Mouse (Mus musculus): Measurements from ENCODE around the gene Myo9b. TPM values are rescaled to one million over a fixed set of nuclear protein-coding genes. Genes with fewer than 3 reads are reported as not detected.
A peak's percentile ranks its signal among the peaks of the same experiment; 100 is the strongest.
"Not testable (repeated sequence)": the region's sequence is repeated elsewhere in the genome, so short reads cannot be mapped to it uniquely, and the experiment has no call there.

Gene Myo9b
- polyA plus RNA-seq, 1 experiment from 2014 or later, result 11.6 TPM

GRCm38 (mm10) chr8:71324848-71325247, 52.3 kb downstream of the Myo9b start:
- peaks cover 25% of the 10 kb centered on the region for H3K36me3 ChIP-seq (ENCODE audit: control insufficient read depth, insufficient read depth, low read length)
- no peak for ATAC-seq
- WGBS, result 89% methylated on average over 1 of the region's 1 CpGs
- no peak overlapping the region for H3K4me2 ChIP-seq (ENCODE audit: low read depth, low read length)
- no peak overlapping the region for H3K9ac ChIP-seq (ENCODE audit: low read depth, low read length)
- no peaks in the 10 kb centered on the region for H3K27me3 ChIP-seq (replicated peaks; ENCODE audit: control insufficient read depth, insufficient read depth, low read length)
- H3K4me1 ChIP-seq (ENCODE audit: control insufficient read depth, insufficient read depth, low read length), result 0 out of 2 replicates have a peak, but pooled peaks cover 2% of the 10 kb centered on the region
- no peak overlapping the region for H3K27ac ChIP-seq (ENCODE audit: low read length)
- H3K4me3 ChIP-seq (ENCODE audit: low read length), result no peak overlapping the region
- no peaks in the 10 kb centered on the region for H3K9me3 ChIP-seq (ENCODE audit: control insufficient read depth, low read length)

GRCm38 (mm10) chr8:71337834-71338233, 65.3 kb downstream of the Myo9b start:
- H3K9ac ChIP-seq (ENCODE audit: low read depth, low read length); H3K27me3 ChIP-seq (replicated peaks; ENCODE audit: control insufficient read depth, insufficient read depth, low read length); H3K27ac ChIP-seq (ENCODE audit: low read length); H3K4me1 ChIP-seq (ENCODE audit: control insufficient read depth, insufficient read depth, low read length); ATAC-seq; H3K4me3 ChIP-seq (ENCODE audit: low read length); H3K4me2 ChIP-seq (ENCODE audit: low read depth, low read length); H3K9me3 ChIP-seq (ENCODE audit: control insufficient read depth, low read length): not testable (repeated sequence)
- WGBS, result 95% methylated on average over 6 of the region's 6 CpGs
- H3K36me3 ChIP-seq (ENCODE audit: control insufficient read depth, insufficient read depth, low read length), result peaks cover 10% of the 10 kb centered on the region; the same call in 1 of the 2 replicates

GRCm38 (mm10) chr8:71340625-71341024, 68.1 kb downstream of the Myo9b start:
- no peak overlapping the region for H3K4me2 ChIP-seq (ENCODE audit: low read depth, low read length)
- ATAC-seq, result no peak
- no peaks in the 10 kb centered on the region for H3K9me3 ChIP-seq (ENCODE audit: control insufficient read depth, low read length)
- no peak overlapping the region for H3K9ac ChIP-seq (ENCODE audit: low read depth, low read length)
- no peaks in the 10 kb centered on the region for H3K4me1 ChIP-seq (ENCODE audit: control insufficient read depth, insufficient read depth, low read length)
- WGBS, result 74% methylated on average over 5 of the region's 5 CpGs
- H3K36me3 ChIP-seq (ENCODE audit: control insufficient read depth, insufficient read depth, low read length), result peaks cover 8% of the 10 kb centered on the region; the same call in 1 of the 2 replicates
- no peaks in the 10 kb centered on the region for H3K27me3 ChIP-seq (replicated peaks; ENCODE audit: control insufficient read depth, insufficient read depth, low read length)
- H3K27ac ChIP-seq (ENCODE audit: low read length), result no peak overlapping the region
- H3K4me3 ChIP-seq (ENCODE audit: low read length), result no peak overlapping the region

GRCm38 (mm10) chr8:71346581-71346980, 74.1 kb downstream of the Myo9b start:
- Histone ChIP-seq H3K4me2 (ENCODE audit: low read depth, low read length) (no peak overlapping the region), H3K4me3 (ENCODE audit: low read length) (no peak overlapping the region), H3K4me1 (ENCODE audit: control insufficient read depth, insufficient read depth, low read length) (no peaks in the 10 kb centered on the region), H3K9ac (ENCODE audit: low read depth, low read length) (no peak overlapping the region), H3K27me3 (replicated peaks; ENCODE audit: control insufficient read depth, insufficient read depth, low read length) (no peaks in the 10 kb centered on the region), H3K9me3 (ENCODE audit: control insufficient read depth, low read length) (no peaks in the 10 kb centered on the region), H3K27ac (ENCODE audit: low read length) (no peak overlapping the region), H3K36me3 (ENCODE audit: control insufficient read depth, insufficient read depth, low read length) (peaks cover 20% of the 10 kb centered on the region)
- no peak for ATAC-seq
- WGBS, result 78% methylated on average over 1 of the region's 1 CpGs

GRCm38 (mm10) chr8:71351117-71351516, 78.6 kb downstream of the Myo9b start:
- WGBS, result 65% methylated on average over 3 of the region's 3 CpGs
- H3K36me3 ChIP-seq (ENCODE audit: control insufficient read depth, insufficient read depth, low read length), result peaks cover 19% of the 10 kb centered on the region
- H3K4me3 ChIP-seq (ENCODE audit: low read length), result no peak overlapping the region
- no peak for ATAC-seq
- H3K27me3 ChIP-seq (replicated peaks; ENCODE audit: control insufficient read depth, insufficient read depth, low read length), result no peaks in the 10 kb centered on the region
- no peak overlapping the region for H3K27ac ChIP-seq (ENCODE audit: low read length)
- no peaks in the 10 kb centered on the region for H3K4me1 ChIP-seq (ENCODE audit: control insufficient read depth, insufficient read depth, low read length)
- no peaks in the 10 kb centered on the region for H3K9me3 ChIP-seq (ENCODE audit: control insufficient read depth, low read length)
- H3K9ac ChIP-seq (ENCODE audit: low read depth, low read length), result no peak overlapping the region
- H3K4me2 ChIP-seq (ENCODE audit: low read depth, low read length), result no peak overlapping the region

- Histone ChIP-seq H3K27ac (ENCODE audit: low read length) (no peak overlapping the region), H3K4me1 (ENCODE audit: control insufficient read depth, insufficient read depth, low read length) (no peaks in the 10 kb centered on the region), H3K9me3 (ENCODE audit: control insufficient read depth, low read length) (no peaks in the 10 kb centered on the region), H3K27me3 (replicated peaks; ENCODE audit: control insufficient read depth, insufficient read depth, low read length) (no peaks in the 10 kb centered on the region), H3K4me3 (ENCODE audit: low read length) (no peak overlapping the region), H3K36me3 (ENCODE audit: control insufficient read depth, insufficient read depth, low read length) (peaks cover 18% of the 10 kb centered on the region; the same call in 1 of the 2 replicates), H3K9ac (ENCODE audit: low read depth, low read length) (no peak overlapping the region), H3K4me2 (ENCODE audit: low read depth, low read length) (no peak overlapping the region)
- ATAC-seq, result no peak
- 97% methylated on average over 1 of the region's 1 CpGs for WGBS
Measured at GRCm38 (mm10) chr8:71351520-71351919, 79.0 kb downstream of the Myo9b start.

- 83% methylated on average over 3 of the region's 3 CpGs for WGBS
- Histone ChIP-seq H3K9ac (ENCODE audit: low read depth, low read length) (no peak overlapping the region), H3K4me1 (ENCODE audit: control insufficient read depth, insufficient read depth, low read length) (no peaks in the 10 kb centered on the region), H3K4me3 (ENCODE audit: low read length) (no peak overlapping the region), H3K27me3 (replicated peaks; ENCODE audit: control insufficient read depth, insufficient read depth, low read length) (no peaks in the 10 kb centered on the region), H3K4me2 (ENCODE audit: low read depth, low read length) (no peak overlapping the region), H3K36me3 (ENCODE audit: control insufficient read depth, insufficient read depth, low read length) (0 out of 2 replicates have a peak, but pooled peaks cover 15% of the 10 kb centered on the region), H3K9me3 (ENCODE audit: control insufficient read depth, low read length) (no peaks in the 10 kb centered on the region), H3K27ac (ENCODE audit: low read length) (no peak overlapping the region)
- ATAC-seq, result no peak
Measured at GRCm38 (mm10) chr8:71358026-71358425, 85.5 kb downstream of the Myo9b start.

- no peaks in the 10 kb centered on the region for H3K27me3 ChIP-seq (replicated peaks; ENCODE audit: control insufficient read depth, insufficient read depth, low read length)
- H3K4me2 ChIP-seq (ENCODE audit: low read depth, low read length), result peak within 1 kb of the TSS; percentile 82
- peak within 1 kb of the TSS; percentile 88 for H3K27ac ChIP-seq (ENCODE audit: low read length)
- H3K9me3 ChIP-seq (ENCODE audit: control insufficient read depth, low read length), result no peaks in the 10 kb centered on the region
- H3K4me3 ChIP-seq (ENCODE audit: low read length), result peak within 1 kb of the TSS; percentile 60
- H3K9ac ChIP-seq (ENCODE audit: low read depth, low read length), result peak within 1 kb of the TSS; percentile 70
- WGBS, result under 1% methylated on average over 56 of the region's 56 CpGs
- H3K4me1 ChIP-seq (ENCODE audit: control insufficient read depth, insufficient read depth, low read length), result peaks cover 19% of the 10 kb centered on the region
- ATAC-seq, result peak; percentile 80
- H3K36me3 ChIP-seq (ENCODE audit: control insufficient read depth, insufficient read depth, low read length), result peaks cover 12% of the 10 kb centered on the region; the same call in 1 of the 2 replicates
Measured at GRCm38 (mm10) chr8:71366771-71367528, 94.4 kb downstream of the Myo9b start, which contains the start of gene Use1. Use1 (plus strand) TSS chr8:71366848.

- Histone ChIP-seq H3K36me3 (ENCODE audit: control insufficient read depth, insufficient read depth, low read length) (peaks cover 12% of the 10 kb centered on the region; the same call in 1 of the 2 replicates), H3K4me2 (ENCODE audit: low read depth, low read length) (peak overlapping the region; percentile 82), H3K4me3 (ENCODE audit: low read length) (peak overlapping the region; percentile 60), H3K27ac (ENCODE audit: low read length) (peak overlapping the region; percentile 71), H3K4me1 (ENCODE audit: control insufficient read depth, insufficient read depth, low read length) (peaks cover 19% of the 10 kb centered on the region), H3K9ac (ENCODE audit: low read depth, low read length) (peak overlapping the region; percentile 70), H3K9me3 (ENCODE audit: control insufficient read depth, low read length) (no peaks in the 10 kb centered on the region), H3K27me3 (replicated peaks; ENCODE audit: control insufficient read depth, insufficient read depth, low read length) (no peaks in the 10 kb centered on the region)
- ATAC-seq, result no peak
- WGBS, result 42% methylated on average over 17 of the region's 17 CpGs
Measured at GRCm38 (mm10) chr8:71367529-71368176, 95.1 kb downstream of the Myo9b start.

Measured in intestine, embryonic 16.5 days (tissue).